Mouse (Mus musculus) embryo, embryonic 10 days (tissue): ENCODE measurements around the gene Ankrd40.

Experiments
- DNase-seq: peaks from one replicate; pipeline ENCODE4 v3.0.0-alpha.2; 2015; ENCODE audit warnings: low spot score

Gene Ankrd40

DNA sequence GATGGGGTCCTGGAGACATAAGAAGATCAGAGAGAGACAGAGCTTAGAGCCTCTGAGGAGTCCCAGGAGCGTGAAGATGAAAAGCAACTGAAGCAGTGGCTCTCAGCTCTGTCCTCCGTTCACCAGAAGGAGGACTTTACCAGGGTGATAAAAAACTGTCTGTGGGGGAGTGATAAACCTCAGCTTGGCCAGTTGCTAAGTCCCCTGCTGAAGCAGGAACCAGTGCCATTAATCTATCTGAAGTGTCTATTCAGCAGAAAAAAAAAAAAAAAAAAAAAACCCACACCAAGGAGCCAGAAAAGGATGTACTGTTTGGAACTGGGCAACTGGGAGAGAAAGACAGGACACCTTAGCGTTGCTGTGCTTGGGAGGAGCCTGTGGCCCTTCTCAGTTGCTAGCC is 23.3 kb downstream of the Ankrd40 start:
- no peak for DNase-seq

DNA sequence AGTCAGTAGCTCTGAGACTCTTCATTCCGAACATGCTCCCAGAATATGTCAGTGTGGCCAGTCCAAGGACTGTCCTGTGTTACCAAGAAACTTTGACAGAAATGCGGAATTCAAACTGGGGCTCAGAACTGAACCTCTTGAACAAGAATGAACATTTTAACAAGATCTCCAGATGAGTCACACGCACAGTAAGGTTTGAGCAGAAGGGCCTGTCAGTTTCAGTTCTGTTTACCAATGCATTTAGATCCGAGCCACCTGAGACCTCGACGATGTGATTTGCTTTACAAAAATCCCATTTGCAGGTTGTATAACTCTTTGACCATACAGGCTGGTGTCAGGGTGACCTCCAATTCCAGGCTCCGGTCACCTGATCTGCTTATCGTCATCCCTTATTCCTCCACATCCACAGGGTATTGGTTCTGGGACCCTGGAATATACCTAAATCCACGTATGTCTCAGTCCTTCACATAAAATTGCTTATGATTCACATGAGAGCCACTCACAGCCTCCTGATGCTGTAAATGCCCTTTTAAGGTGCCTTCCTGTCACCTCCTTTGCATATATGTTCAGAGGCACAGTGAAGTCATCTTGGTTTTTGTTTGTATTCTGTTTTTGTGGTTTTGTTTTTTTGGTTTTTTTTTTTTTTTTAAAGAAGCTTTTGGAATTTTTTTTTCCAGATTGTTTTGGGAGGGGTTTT is 27.9 kb downstream of the Ankrd40 start:
- DNase-seq, result no peak

DNA sequence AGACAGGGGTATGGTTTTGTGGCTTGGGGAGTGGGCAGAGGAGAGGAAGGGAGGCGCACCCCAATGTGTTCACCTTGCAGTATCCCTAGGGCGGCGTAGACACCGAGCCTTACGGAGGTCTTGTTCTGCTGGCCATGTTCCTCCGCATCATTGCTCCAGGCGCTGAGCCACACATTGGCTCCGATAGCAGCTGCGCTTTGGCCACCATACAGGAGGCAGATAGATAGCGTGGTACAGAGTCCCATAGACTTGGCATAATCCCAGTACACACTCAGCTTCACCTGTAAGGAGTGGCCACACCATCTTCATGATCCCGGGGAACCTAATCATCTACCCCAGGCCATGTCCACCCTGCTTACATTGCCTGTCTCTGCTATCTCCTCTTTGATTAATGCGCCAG is 31.4 kb downstream of the Ankrd40 start:
- no peak for DNase-seq

DNA sequence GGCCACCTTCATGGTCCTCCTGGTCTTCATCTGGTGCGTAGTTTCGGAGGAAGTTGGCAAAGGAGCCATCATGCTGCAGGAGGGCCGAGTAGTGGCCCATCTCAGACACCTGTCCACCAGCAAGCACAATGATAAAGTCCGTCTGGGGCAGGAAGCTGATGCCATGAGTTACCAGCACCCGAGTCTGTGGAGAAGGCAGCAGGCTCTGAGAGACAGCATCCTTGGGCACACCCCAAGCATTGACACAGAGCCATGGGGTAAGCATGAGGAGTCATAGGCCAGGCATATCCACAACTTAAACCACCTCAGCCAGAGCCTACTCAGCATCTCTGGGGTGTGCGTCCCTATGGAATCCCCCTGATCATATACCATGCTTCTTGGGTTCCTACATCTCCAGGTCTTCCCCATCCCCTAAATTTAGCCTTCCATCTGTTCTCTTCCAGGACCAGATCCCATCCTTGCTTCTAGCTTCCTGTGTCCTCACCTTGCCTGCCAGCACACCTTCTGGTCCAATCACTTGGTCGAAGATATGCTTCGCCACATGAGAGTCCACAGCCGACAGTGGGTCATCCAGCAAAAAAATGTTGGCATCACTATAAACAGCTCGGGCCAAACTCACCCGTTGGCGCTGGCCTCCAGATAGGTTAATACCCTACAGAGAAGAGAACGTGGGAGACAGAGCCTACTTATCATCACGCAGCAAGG is 33.5 kb downstream of the Ankrd40 start:
- DNase-seq, result no peak

DNA sequence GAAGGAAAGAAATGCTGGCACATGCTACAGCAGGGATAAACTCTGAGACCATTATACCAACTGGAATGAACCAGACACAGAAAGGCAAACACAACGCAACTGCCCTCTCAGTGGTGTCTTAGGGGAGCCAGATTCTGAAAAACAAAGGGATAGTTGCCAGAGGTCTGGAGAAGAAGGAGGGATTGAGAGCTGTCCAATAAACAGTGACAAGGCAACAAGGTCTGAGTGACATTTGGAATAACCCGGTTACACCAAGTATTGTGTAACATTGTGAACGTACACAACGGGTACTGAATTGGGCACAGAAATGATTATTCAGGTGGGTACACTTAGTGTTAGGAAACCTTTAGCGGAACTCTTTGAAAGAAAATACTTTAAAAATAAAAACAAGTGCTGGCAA is 34.3 kb downstream of the Ankrd40 start:
- DNase-seq, result no peak

DNA sequence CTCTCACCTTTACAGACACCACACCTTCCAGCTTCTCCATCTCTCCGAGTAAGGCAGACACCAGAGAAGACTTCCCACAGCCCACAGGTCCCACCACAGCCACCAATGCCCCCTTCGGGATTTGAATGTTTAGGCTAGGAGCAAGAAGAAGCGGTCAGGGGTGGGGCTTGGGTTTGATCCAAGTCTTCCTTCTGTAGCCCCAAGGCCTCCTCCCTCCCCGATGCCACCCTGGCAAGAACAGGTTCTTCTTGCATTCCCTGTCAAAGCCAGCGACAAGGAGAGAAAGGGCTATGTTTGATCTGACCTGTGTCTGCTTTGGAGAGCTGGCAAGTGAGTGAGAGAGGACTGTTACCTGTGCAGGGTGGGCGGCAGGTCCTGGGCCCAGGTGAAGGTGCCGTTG is 35.9 kb downstream of the Ankrd40 start:
- no peak for DNase-seq

DNA sequence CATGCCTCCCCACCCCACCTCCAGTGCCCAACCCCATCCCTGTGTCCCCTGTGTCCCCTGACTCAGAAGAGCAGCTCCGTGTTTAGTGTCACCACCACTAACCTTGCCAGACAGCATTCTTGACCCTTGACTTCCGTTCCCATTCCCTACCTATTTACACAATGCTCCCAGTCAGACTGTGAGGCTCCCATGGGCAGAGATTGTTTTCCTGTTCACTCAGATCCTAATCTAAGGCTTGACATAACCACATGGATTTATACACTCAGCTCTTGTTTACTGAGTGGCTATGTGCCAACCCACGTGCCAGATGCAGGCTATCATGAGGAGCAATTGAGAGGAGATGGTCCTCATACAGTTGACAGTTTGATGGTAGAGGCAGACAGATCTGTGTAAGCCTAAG is 37.5 kb downstream of the Ankrd40 start:
- DNase-seq, result no peak

DNA sequence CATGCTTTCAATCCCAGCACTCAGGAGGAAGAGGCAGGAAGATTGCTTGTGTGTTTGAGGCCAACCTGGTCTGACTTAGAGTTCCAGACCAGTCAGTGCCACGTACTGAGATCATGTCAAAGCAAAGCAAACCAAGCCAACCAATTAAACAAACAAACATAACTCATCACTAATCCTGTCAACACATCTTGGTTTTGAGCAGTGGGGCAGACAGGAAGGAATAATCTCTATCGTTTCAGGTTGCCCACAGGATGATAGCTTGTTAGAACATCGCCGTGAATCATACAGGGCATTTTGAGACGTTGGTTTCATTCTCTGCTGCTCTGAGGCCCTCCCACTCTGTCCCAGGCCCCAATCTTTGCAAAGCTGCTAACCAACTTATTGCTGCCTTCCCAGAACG is 42.2 kb downstream of the Ankrd40 start:
- no peak for DNase-seq

DNA sequence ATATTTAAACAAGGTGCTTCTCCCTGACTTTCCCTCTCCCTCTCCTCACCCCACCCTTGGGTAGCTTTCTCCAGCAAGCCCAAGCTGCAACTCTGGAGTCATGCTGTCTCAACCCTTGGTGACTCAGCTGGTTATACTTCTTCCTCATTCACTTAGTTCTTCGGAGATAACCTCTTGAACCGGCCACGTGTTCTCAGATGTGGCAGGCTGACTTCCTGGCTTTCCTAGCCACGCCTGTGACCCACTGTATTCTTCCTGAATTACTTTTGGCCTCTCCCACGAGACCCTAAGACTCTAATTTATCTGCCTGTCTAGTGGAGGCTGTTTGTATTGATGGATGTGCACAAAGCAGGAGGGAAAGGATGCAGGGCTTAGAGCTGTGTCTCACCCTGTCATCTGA is 43.0 kb downstream of the Ankrd40 start:
- peak; percentile 36 for DNase-seq

DNA sequence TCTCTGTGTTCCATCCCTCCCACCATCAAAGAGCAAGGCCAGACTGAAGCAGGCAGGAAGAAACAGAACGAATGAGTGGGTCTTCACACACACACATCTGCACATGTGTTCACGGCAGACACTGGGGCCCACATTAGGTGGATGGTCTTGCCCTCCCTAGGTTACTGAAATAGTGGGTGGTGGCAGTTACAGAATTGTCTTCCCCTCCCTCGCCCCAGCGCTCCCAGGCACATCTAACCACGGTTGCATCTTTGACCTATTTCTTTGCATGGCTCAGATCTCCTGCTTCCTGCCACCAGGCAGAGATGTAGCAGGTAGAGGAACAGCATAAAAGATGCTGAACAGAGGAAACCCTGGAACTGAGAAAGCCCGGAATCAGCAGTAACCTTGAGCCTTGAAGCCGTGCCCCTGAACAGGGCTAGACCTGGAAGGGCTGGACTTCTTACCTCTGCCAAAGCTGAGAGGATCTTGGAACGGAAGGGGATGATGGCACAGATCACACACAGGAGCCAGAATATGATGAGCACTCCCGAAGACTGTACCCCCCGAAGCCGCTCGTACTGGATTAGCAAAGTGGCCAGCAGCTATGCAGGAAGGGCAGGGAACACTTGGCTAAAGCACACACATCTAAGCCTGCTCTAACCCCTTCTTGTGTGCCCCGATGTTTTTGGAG is 46.6 kb downstream of the Ankrd40 start:
- no peak for DNase-seq

DNA sequence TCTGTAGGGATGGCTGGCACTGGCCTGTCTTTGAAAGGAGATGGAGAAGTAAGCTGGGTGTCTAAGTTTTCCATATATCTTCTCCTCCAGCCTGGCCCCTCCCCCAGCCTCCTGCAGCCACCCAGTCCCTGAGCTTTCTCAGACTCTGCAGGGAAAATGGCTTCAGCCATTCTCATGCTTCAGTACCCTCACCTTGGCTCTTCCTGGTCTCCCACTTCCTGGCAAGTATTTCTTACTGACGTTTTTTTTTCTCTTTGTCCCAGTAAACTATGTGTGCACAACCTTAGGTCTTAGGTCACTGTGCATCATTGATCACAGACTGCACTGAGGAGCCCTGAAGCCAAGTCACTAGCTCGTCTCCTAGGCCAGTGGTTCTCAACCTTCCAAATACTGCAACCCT is 51.3 kb downstream of the Ankrd40 start:
- DNase-seq, result peak; percentile 11

DNA sequence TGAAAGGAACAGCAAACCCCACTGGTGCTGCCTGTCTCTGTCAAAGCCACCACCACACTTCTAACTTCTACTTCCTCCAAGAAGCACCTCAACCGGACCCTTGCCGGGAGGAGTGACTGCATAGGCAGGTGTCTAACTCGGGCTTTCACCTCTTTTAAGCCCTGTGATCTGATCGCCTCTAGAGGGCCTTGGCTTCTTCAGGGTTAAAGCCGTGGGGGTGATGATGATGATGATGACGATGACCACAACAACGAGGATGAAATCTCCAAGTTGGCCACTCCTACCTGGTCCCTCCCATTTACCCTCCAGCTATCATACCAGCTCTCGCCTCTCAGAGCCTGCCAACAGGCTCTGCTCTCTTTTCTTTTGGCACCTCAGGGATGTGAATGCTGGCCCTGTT is 51.9 kb downstream of the Ankrd40 start:
- DNase-seq, result no peak

DNA sequence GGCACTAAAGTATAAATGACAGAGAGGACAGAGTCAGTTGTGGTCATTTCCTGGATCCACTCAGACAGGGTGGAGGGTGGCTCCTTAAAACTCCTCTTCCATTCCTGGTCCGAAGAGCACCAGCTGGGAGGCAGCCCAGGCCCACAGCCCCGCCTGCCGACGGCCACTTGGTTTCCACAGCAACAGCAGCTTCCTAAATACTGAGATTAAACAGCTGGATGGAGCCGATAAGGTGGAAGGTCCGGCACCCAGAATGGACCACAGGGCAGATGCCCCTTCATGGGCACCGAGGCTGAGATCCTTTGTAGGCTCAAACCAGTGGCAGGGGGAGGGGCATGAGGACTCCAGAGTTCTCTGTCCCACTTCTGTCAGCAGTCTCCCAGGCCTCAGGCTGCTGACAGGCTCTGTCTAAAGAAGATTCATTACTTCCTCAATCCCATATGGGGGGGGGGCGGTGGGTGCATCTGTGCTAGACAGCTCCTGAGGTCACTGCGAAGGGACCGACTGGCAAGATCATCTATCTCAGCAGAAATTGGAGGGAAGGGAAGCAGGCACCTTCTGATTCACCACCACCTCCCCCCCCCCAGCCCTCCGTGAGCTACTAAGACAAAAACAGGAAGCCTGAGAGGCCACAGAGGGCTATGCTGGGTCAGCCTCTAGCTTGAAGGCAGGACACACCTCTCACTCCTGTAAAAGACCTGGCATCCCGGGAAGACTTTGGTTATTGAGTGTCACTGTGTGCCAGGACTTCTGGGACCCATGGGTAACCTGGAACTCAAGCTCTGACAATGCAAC is 58.4 kb downstream of the Ankrd40 start:
- DNase-seq, result peak; percentile 70

DNA sequence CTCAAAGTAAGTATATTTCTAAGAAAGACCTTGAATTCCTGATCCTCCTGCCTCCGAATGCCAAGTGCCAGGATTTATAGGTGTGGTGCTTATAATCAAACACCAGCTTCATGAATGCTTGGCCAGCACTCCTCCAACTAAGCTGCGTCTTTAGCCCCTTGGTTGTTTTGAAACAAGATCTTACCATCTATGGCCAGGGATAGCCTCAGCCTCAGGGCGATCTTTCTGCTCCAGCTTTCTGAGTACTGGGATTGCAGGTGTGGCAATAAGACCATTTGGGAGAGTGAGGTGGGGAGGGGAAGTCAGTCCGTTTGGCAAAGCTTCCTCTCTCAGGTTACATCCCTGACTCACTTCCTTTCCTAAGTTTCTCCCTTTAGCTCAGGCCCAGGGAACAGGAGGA is 60.0 kb downstream of the Ankrd40 start:
- DNase-seq, result no peak

DNA sequence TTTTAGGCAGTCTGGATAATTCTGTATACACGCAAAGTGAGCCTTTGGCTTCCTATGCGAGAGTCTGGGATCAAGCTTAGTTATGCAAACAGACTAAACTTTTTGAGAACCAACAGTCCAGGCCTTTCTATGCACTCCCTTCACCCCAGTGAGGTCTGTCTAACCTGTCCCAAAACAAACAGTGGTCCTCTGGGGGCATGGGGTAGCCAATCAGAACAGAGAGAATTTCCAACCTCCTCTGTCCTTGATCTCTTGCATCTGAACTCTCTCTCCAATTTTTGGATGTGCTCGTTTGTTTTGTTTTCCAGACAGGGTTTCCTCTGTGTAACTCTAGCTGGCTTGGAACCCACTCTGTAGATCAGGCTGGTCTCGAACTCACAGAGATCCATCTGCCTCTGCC is 61.2 kb downstream of the Ankrd40 start:
- no peak for DNase-seq

DNA sequence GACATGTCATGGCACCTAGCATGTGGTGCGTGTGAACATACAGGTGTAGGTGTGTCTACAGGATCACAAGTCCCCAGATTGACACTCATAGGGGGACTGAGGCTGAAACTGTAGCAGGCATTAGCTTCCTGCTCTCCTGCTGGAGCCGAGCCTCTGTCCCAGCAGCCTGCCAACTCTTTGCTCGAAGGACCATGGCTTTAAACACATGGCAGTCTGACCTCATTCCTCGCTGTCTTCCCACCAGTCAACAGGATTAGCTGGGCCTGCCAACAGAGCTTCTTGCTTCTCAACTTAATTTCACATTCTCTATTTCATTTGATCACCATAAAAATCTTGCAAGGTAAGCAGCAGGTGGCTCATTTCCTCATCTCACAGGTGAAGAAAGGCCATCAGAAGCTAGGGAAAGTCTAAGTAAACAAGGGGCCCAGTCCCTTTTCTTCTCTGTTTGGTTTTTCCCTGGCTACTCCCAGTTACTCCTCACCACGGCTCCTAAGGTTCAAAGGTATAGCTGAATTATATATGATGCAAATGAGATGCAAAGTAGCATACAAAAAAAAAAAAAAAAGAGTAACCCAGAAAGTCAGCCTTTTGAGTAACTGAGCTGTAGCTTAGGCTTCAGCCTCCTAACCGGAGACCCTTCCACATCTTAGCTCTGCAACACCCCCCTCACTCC is 62.1 kb downstream of the Ankrd40 start:
- no peak for DNase-seq

DNA sequence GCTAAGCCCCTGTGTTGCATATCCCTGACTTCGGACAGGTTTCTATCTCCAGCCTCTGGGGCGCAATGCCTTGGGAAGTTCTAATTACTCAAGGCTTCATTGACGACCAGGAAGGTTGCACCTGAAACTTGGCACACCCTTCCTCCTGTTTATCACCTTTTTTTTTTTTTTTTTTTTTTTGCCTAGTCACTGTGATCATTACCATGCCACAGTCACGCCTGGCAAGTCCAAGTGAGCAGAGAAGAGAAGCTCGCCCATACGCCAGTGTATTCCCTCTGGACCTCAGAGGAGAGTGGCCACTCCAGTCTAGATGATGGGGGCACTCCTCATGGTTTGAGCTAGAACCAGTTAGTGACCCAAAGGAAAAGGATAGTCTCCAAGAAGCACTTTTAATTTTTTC is 63.0 kb downstream of the Ankrd40 start:
- no peak for DNase-seq
